Mouse (Mus musculus) ES-E14 (cell line): ENCODE data around the gene Brf1.

Experiments
- HCFC1 ChIP-seq: IDR thresholded peaks from 2 replicates; pipeline ENCODE4 v1.6.1; 2012; ENCODE audit warnings: low read length, inconsistent platforms, borderline replicate concordance; ENCODE audit not compliant: insufficient read depth
- ZC3H11A ChIP-seq: IDR thresholded peaks from 2 replicates; pipeline ENCODE4 v1.6.1; 2012; ENCODE audit warnings: low read depth, mild to moderate bottlenecking, inconsistent platforms, low read length, borderline replicate concordance

GRCm38 (mm10) chr12:112937906-112938305 is 62.6 kb downstream of the Brf1 start:
- TF ChIP-seq ZC3H11A, result no peak
- no peak for TF ChIP-seq HCFC1
